Mouse (Mus musculus) naive thymus-derived CD4-positive, alpha-beta T cell, adult 2 months (primary cell): Measurements from ENCODE around the gene Furin.

Experiments
- DNase-seq: peaks from one replicate; pipeline ENCODE4 v3.0.0-alpha.2; 2011; ENCODE audit warnings: low read depth

Gene Furin

GRCm38 (mm10) chr7:80405188-80405695 lies at the start of gene Furin:
Furin (minus strand) TSS chr7:80405436.
- no peak for DNase-seq

GRCm38 (mm10) chr7:80454786-80455185 lies 49.5 kb upstream of the Furin start:
- no peak for DNase-seq

GRCm38 (mm10) chr7:80453997-80454396 lies 48.8 kb upstream of the Furin start:
- no peak for DNase-seq

GRCm38 (mm10) chr7:80453121-80453520 lies 47.9 kb upstream of the Furin start:
- no peak for DNase-seq

- DNase-seq = no peak
Observed at GRCm38 (mm10) chr7:80452241-80452640, 47.0 kb upstream of the Furin start.

GRCm38 (mm10) chr7:80451550-80452232 lies 46.5 kb upstream of the Furin start:
- DNase-seq = no peak

- DNase-seq = no peak
Observed at GRCm38 (mm10) chr7:80450354-80450753, 45.1 kb upstream of the Furin start.

GRCm38 (mm10) chr7:80449620-80450091 lies 44.4 kb upstream of the Furin start:
- DNase-seq = peak; percentile 74

GRCm38 (mm10) chr7:80447336-80447735 lies 42.1 kb upstream of the Furin start:
- no peak for DNase-seq

GRCm38 (mm10) chr7:80446221-80446878 lies 41.1 kb upstream of the Furin start:
- DNase-seq = peak; percentile 41

GRCm38 (mm10) chr7:80445492-80445891 lies 40.3 kb upstream of the Furin start:
- peak; percentile 63 for DNase-seq

- peak; percentile 56 for DNase-seq
Observed at GRCm38 (mm10) chr7:80444401-80445249, 39.4 kb upstream of the Furin start.

GRCm38 (mm10) chr7:80443124-80443523 lies 37.9 kb upstream of the Furin start:
- DNase-seq = no peak

GRCm38 (mm10) chr7:80441986-80442904 lies 37.0 kb upstream of the Furin start:
- no peak for DNase-seq

- DNase-seq = no peak
Observed at GRCm38 (mm10) chr7:80440685-80441084, 35.4 kb upstream of the Furin start.

- DNase-seq = no peak
Observed at GRCm38 (mm10) chr7:80439789-80440488, 34.7 kb upstream of the Furin start.

- no peak for DNase-seq
Observed at GRCm38 (mm10) chr7:80439032-80439760, 34.0 kb upstream of the Furin start.

- no peak for DNase-seq
Observed at GRCm38 (mm10) chr7:80436571-80436970, 31.3 kb upstream of the Furin start.

GRCm38 (mm10) chr7:80435594-80435993 lies 30.4 kb upstream of the Furin start:
- DNase-seq = no peak

- DNase-seq = no peak
Observed at GRCm38 (mm10) chr7:80429661-80430060, 24.4 kb upstream of the Furin start.
